Mouse (Mus musculus): ENCODE results near the gene 4930404N11Rik.

Gene 4930404N11Rik

DNA sequence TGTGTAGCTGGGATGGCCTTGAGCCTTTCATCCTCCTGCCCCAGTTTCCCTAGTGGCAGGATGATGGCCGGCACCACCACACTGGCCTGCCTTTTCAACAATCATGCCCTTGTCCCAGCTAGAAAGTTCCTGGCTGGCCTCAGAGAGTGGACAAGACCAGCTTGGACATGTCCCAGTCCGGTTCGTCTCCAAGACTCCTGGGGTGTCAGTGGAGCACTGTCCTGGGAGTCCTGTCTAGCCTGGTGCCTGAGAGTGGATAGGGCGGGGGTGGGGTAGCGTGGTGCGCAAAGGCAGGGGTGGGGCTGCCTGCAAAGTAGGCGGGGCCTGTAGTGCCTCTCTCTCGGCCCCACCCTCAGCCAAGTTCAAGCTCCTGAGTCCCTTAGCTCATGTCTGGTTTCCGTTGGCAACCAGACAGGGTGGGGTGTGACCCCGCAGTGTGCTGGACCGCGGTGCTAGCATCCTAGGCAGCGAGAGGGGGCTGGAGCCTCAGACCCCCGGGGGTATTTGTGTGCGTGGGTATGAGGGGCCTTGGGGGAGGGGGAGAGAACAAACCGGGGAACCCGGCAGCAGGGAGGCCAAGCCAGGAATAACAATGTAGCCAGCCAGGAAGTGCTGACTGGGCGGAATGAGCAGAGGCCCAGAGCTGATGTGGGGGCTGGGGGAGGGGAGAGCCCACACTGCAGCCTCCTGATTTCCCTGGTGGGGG lies 36.1 kb upstream of the 4930404N11Rik start:
- peak; percentile 88 for DNase-seq (ENCODE audit: low spot score)

DNA sequence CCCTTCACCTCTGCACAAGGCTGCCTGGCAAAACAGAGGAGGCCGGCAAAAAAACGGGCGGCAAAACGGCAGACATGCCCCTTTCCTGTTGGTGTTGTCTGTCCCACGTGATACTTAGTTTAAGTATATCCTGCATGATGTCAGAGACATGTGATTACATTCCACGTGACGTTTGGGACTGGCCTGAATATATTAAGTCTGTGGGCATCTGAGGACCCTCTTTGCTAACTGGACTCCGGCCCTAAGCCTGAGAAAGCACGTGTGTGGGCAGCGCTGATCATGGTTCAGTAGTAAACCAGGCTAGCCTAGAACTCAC lies 35.5 kb upstream of the 4930404N11Rik start:
- DNase-seq (ENCODE audit: low spot score) = no peak

DNA sequence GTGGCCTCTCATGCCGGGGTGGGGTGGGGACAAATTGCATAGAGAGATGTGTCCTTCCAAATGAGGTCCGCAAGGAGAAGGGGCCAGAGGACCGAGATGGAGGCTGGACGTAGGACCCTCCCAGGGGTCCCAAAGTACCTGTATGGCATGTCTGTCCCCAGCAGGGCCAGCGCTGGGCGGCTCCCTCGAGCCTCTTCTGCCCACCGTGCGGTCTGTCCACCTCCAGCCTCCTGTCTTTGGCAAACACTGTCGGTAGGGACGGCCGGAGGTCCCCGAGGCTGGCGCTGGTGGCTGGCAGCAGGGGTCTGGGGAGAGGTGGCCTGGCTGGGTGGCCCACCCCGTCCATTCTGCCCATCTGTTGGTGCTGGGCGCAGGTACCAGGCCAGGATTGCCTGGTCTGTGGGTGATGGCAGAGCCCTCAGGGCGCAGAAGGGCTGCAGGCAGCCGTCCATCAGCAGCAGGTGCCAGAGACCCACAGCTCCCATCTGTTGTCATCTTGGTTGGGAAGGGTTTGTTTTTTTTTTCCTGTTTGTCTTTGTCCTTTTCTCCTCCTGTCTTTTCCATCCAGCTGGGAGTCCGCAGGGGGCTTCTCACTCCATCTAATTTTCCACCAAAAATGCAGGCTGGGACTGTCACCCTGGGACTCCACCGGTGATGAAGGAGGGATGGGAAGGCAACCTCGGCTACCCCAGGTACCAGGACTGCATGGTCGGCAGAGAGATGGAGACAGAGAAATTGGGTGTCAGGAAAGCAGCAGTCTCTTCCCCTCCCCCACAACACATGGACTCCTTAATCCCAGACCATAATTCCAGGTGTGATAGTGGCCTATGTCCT lies 35.0 kb upstream of the 4930404N11Rik start:
- DNase-seq (ENCODE audit: low spot score) = no peak

- DNase-seq (ENCODE audit: low spot score) = no peak
Measured at GRCm38 (mm10) chr10:81399798-81400308, 34.2 kb upstream of the 4930404N11Rik start.

- DNase-seq (ENCODE audit: low spot score) = no peak
Measured at GRCm38 (mm10) chr10:81399296-81399695, 33.7 kb upstream of the 4930404N11Rik start.

GRCm38 (mm10) chr10:81396749-81397148 lies 31.1 kb upstream of the 4930404N11Rik start:
- no peak for DNase-seq (ENCODE audit: low spot score)

DNA sequence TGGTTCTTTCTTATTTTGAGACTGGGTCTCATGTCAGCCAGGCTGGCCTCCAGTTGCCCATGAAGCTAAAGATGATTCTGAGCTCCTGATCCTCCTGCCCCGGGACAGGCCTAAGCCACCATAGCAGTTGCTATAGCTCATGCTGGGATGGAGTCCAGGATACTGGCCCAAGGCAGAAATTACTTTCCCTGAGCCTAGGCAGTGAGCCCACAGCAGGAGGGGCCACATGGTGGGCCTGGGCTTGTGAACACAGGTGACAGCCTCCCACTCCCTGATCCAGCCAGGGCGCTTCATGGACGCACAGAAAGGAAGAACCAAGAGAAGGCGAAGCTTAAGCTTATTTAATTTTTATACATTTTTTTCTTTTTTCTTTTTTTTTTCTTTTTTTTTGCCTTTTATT lies 30.2 kb upstream of the 4930404N11Rik start:
- DNase-seq (ENCODE audit: low spot score) = no peak

DNA sequence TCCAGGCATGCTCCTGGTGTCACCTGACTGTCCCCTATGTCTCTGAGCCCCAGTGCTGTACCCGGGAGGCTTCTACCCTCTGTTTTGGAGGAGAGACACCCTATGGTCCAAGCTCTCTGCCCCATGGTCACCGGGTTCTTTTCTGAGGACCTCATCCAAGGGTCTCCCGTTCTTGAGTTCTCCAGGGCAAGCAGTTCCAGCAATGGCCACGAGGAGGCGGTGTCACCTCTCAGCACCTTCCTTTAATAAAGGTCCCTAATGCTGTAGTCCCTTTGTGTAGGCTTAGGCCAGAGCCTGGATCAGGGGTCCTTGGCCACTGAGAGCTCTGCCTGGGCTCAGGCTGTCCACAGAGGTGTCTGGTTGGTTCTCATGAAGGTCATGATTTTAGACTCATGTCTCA lies 29.5 kb upstream of the 4930404N11Rik start:
- no peak for DNase-seq (ENCODE audit: low spot score)

GRCm38 (mm10) chr10:81393456-81394063 lies 27.9 kb upstream of the 4930404N11Rik start:
- DNase-seq (ENCODE audit: low spot score) = no peak

GRCm38 (mm10) chr10:81392781-81393185 lies 27.2 kb upstream of the 4930404N11Rik start, which contains the start of gene Smim24:
TSS of gene Smim24 (plus strand) at chr10:81393051.
- no peak for DNase-seq (ENCODE audit: low spot score)

GRCm38 (mm10) chr10:81392270-81392669 lies 26.7 kb upstream of the 4930404N11Rik start:
- DNase-seq (ENCODE audit: low spot score) = no peak

DNA sequence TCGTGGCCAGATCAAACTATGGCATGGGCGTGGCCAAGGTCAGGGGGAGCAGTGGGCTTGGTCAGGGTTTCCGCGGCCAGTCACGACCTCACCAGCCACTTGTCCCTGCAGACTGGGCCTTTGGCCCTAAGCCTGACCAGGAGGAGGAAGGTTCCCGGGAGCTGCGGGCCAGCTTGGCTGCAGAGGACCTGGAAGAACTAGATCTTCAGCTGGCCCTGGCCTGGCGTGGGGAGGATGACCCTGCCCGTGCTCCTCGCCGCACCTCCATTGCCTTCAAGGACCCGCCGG lies 25.0 kb upstream of the 4930404N11Rik start:
- no peak for DNase-seq (ENCODE audit: low spot score)

- DNase-seq (ENCODE audit: low spot score) = no peak
Measured at GRCm38 (mm10) chr10:81389801-81390677, 24.4 kb upstream of the 4930404N11Rik start.

DNA sequence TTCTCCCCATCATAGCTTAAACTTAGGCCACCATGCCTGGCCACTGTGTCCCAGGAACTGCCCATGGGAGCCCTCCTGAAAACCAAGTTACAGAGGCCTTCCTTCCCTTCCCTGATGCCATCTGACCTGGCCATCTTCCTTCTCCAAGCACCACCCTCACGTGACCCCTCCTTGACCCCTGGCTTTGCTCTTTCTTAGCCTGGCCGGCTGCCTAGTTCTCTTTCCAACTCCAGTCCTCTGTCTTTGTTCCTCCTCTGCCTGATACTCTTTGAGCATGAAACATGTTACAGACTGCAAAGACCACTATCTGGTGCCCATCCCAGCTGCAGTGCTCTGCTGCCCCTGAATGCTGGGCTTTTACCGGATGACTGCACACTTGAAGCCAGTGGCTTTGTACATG lies 23.8 kb upstream of the 4930404N11Rik start:
- peak; percentile 80 for DNase-seq (ENCODE audit: low spot score)

DNA sequence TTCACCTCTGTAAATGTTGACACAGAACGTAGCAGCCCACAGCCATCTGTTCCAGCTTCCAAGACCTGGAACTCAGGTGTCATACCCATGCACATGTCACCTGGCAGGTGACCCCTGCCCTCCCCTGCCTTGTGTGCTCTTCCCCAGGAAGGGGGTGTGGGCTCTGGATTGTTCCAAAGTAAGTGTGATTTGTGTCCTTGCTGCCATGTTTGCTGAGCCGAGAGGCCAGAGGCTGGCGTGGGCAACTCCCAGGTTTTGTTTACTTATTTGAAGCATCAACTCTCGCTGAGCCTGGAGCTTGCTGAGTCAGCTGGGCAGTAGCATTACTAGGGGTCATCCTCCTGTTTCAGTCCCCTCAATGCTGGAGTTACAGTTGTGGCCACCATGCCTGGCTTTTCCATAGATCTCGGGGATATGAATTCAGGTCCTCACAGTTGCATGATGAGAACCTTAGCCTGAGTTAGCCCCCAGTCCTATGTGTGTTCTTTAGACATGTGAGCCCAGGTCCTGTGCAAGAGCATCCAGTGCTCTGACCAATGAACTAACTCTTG lies 23.0 kb upstream of the 4930404N11Rik start, which contains the start of gene Gm48552:
Gm48552 (plus strand) TSS at position 501 of the 551 bp plus-strand sequence.
- no peak for DNase-seq (ENCODE audit: low spot score)

DNA sequence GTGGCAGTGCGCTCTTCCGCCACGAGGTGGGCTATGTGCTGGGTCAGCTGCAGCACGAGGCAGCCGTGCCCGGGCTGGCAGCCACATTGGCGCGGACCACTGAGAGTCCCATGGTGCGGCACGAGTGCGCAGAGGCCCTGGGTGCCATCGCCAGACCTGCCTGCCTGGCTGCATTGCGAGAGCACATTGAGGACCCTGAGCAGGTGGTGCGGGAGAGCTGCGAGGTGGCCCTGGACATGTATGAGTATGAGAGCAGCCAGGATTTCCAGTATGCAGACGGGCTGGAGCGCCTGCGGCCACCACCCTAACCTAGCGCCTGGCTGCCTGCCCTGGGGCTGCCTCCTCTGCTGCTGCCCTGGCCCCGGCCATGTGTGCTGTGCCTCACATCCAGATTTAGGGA lies 22.1 kb upstream of the 4930404N11Rik start:
- no peak for DNase-seq (ENCODE audit: low spot score)

DNA sequence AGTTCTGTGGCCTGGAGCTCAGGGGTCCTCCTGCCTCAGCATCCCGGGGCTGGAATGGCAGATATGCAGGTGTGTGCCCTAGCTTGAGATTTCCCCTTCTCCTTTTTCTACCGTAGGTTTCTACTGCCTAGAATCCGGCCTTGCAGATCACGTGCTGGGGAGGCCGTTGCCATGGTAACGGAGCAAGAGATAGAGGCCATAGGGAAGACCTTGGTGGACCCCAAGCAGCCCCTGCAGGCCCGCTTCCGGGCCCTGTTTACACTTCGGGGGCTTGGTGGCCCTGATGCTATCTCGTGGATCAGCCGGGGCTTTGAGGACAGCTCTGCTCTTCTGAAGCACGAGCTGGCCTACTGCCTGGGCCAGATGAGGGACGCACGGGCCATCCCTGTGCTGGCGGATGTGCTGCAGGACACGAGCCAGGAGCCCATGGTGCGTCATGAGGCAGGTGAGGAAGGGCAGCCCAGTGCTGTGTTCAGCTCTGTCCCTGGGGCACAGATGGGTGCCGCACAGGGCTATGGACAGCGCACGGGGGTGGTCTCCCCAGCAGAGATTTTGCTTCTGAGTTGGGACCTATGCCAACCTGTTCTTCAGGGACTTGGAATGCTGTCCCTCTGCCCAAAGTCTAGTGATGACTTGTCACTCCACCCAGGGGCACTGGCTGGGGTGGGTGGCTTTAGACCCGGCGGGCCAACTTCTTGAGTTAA lies 20.1 kb upstream of the 4930404N11Rik start:
- DNase-seq (ENCODE audit: low spot score) = no peak

DNA sequence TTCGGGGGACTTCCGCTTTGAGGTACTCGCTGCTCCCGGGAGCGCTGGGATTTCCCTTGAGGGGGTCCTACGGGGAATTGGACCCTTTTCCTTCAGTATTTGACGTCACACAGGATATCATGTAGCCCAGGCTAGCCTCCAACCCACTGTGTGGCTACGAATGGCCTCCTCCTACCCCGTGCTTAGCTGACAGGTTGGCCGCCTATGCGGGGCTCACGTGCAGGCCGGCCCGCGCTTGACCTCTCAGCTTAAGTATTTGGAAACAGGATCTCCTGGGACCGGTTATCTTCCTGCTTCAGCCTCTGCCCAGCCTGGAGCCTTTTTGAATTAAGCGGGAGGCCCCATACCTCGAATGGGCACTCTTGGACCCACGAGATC lies 19.0 kb upstream of the 4930404N11Rik start:
- no peak for DNase-seq (ENCODE audit: low spot score)

DNA sequence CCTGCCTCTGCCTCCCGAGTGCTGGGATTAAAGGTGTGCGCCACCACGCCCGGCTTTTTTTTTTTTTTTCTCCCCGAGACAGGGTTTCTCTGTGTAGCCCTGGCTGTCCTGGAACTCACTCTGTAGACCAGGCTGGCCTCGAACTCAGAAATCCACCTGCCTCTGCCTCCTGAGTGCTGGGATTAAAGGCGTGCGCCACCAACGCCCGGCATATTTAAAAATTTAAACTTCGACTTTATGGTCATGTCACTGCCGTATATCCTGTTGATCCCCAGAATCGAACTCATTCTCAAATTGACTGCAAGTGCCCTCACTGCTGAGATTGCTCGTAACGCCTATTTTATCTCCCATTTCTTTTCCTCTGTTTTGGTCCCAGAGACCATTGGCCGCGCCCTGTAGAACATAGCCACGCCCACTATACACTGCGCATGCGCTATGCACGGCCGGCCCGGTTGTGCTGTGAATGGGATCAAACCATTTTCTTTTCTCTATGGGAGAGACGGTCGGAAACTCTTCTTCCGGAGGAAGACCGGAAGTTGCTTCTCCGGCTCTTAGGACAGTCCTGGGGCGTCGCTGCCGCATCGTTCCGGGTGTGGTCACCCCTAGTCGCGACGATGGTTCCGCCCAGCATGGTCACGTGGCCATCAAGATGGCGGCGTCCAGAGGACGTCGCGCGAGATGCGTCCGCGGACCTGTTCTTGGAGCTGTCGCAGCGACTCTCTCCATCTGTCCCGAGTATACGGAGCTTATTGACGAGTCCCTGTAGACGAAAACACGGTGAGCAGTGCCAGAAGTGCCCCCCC lies 18.4 kb upstream of the 4930404N11Rik start, which contains the start of the genes Dohh and Gm48551:
Dohh (plus strand) TSS at position 627 of the 803 bp plus-strand sequence.
Gm48551 (plus strand) TSS at position 665 of the 803 bp plus-strand sequence.
- DNase-seq (ENCODE audit: low spot score) = peak; percentile 98

GRCm38 (mm10) chr10:81382039-81382438 lies 16.4 kb upstream of the 4930404N11Rik start:
- no peak for DNase-seq (ENCODE audit: low spot score)

All from testis, postnatal 14 days (tissue).